Mouse (Mus musculus): ENCODE measurements around the gene Prlh. TPM values are rescaled to one million over a fixed set of nuclear protein-coding genes. Genes with fewer than 3 reads are reported as not detected.

Gene Prlh
- polyA plus RNA-seq, 2 experiments = not detected

- Histone ChIP-seq H3K27me3 (ENCODE audit: control insufficient read depth, insufficient read depth, low read length) (no peaks in the 10 kb centered on the region), H3K36me3 (replicated peaks; ENCODE audit: control insufficient read depth, insufficient read depth, low read depth) (no peaks in the 10 kb centered on the region), H3K4me2 (ENCODE audit: low read depth) (no peak overlapping the region), H3K27ac (no peak overlapping the region), H3K9me3 (ENCODE audit: control insufficient read depth, low read length) (no peaks in the 10 kb centered on the region), H3K9ac (replicated peaks) (no peak overlapping the region), H3K4me1 (replicated peaks; ENCODE audit: control insufficient read depth in 2 of 2, insufficient read depth in 2 of 2, low read length in 1 of 2) (peaks cover 0 to 21% of the 10 kb centered on the region in 2 experiments; a peak in 2 of 4 replicates), H3K4me3 (ENCODE audit: insufficient read depth in 1 of 2, low read depth in 2 of 2, low read length in 2 of 2) (no peak overlapping the region)
- WGBS (ENCODE audit: insufficient replicate concordance) = 15% methylated on average over 9 of the region's 9 CpGs
- ATAC-seq (ENCODE audit: insufficient read depth) (no peak), DNase-seq (ENCODE audit: low read depth in 3 of 3, low spot score in 3 of 3) (no peak)
- TF ChIP-seq CTCF (IDR thresholded peaks at IDR 0.05; ENCODE audit: low read depth) = no peak
- TF ChIP-seq EP300 (IDR thresholded peaks at IDR 0.05; ENCODE audit: low read depth) = no peak
Measured at GRCm38 (mm10) chr1:90949309-90949708, 3.6 kb upstream of the Prlh start.

GRCm38 (mm10) chr1:90951670-90952069 lies 1.2 kb upstream of the Prlh start:
- H3K27ac ChIP-seq = no peak overlapping the region
- no peak overlapping the region for H3K4me2 ChIP-seq (ENCODE audit: low read depth)
- ATAC-seq (ENCODE audit: insufficient read depth) = 0 out of 2 replicates have a peak, but pooled peaks have one; percentile 31
- TF ChIP-seq CTCF (IDR thresholded peaks at IDR 0.05; ENCODE audit: low read depth) = no peak
- TF ChIP-seq EP300 (IDR thresholded peaks at IDR 0.05; ENCODE audit: low read depth) = no peak
- H3K9ac ChIP-seq (replicated peaks) = no peak overlapping the region
- 40% methylated on average over 7 of the region's 7 CpGs for WGBS (ENCODE audit: insufficient replicate concordance)
- no peaks in the 10 kb centered on the region for H3K36me3 ChIP-seq (replicated peaks; ENCODE audit: control insufficient read depth, insufficient read depth, low read depth)
- no peak overlapping the region for H3K4me3 ChIP-seq (ENCODE audit: insufficient read depth in 1 of 2, low read depth in 2 of 2, low read length in 2 of 2)
- no peaks in the 10 kb centered on the region for H3K9me3 ChIP-seq (ENCODE audit: control insufficient read depth, low read length)
- DNase-seq (ENCODE audit: low read depth in 3 of 3, low spot score in 3 of 3) = peak in 1 of 3 experiments; percentile 18
- H3K4me1 ChIP-seq (replicated peaks; ENCODE audit: control insufficient read depth in 2 of 2, insufficient read depth in 2 of 2, low read length in 1 of 2) = peaks cover 0 to 15% of the 10 kb centered on the region in 2 experiments; a peak in 2 of 4 replicates
- no peaks in the 10 kb centered on the region for H3K27me3 ChIP-seq (ENCODE audit: control insufficient read depth, insufficient read depth, low read length)

- H3K9me3 ChIP-seq (ENCODE audit: control insufficient read depth, low read length) = no peaks in the 10 kb centered on the region
- TF ChIP-seq CTCF (IDR thresholded peaks at IDR 0.05; ENCODE audit: low read depth) = no peak
- no peak for TF ChIP-seq EP300 (IDR thresholded peaks at IDR 0.05; ENCODE audit: low read depth)
- no peaks in the 10 kb centered on the region for H3K36me3 ChIP-seq (replicated peaks; ENCODE audit: control insufficient read depth, insufficient read depth, low read depth)
- DNase-seq (ENCODE audit: low read depth in 3 of 3, low spot score in 3 of 3) (no peak), ATAC-seq (ENCODE audit: insufficient read depth) (no peak)
- no peak overlapping the region for H3K9ac ChIP-seq (replicated peaks)
- no peaks in the 10 kb centered on the region for H3K27me3 ChIP-seq (ENCODE audit: control insufficient read depth, insufficient read depth, low read length)
- WGBS (ENCODE audit: insufficient replicate concordance) = 64% methylated on average over 11 of the region's 11 CpGs
- H3K4me2 ChIP-seq (ENCODE audit: low read depth) = no peak overlapping the region
- H3K4me1 ChIP-seq (replicated peaks; ENCODE audit: control insufficient read depth in 2 of 2, insufficient read depth in 2 of 2, low read length in 1 of 2) = peaks cover 0 to 4% of the 10 kb centered on the region in 2 experiments; a peak in 2 of 4 replicates
- no peak overlapping the region for H3K4me3 ChIP-seq (ENCODE audit: insufficient read depth in 1 of 2, low read depth in 2 of 2, low read length in 2 of 2)
- no peak overlapping the region for H3K27ac ChIP-seq
Measured at GRCm38 (mm10) chr1:90953688-90954087, 780 bp downstream of the Prlh start.

- H3K36me3 ChIP-seq (replicated peaks; ENCODE audit: control insufficient read depth, insufficient read depth, low read depth) = no peaks in the 10 kb centered on the region
- H3K9ac ChIP-seq (replicated peaks) = no peak overlapping the region
- no peak overlapping the region for H3K4me2 ChIP-seq (ENCODE audit: low read depth)
- H3K9me3 ChIP-seq (ENCODE audit: control insufficient read depth, low read length) = no peaks in the 10 kb centered on the region
- no peak overlapping the region for H3K27ac ChIP-seq
- no peaks in the 10 kb centered on the region for H3K27me3 ChIP-seq (ENCODE audit: control insufficient read depth, insufficient read depth, low read length)
- TF ChIP-seq EP300 (IDR thresholded peaks at IDR 0.05; ENCODE audit: low read depth) = no peak
- peak; percentile 84 for TF ChIP-seq CTCF (IDR thresholded peaks at IDR 0.05; ENCODE audit: low read depth)
- WGBS (ENCODE audit: insufficient replicate concordance) = 21% methylated on average over 7 of the region's 7 CpGs
- DNase-seq (ENCODE audit: low read depth in 3 of 3, low spot score in 3 of 3) (peak in 1 of 3 experiments; percentile 35), ATAC-seq (ENCODE audit: insufficient read depth) (no peak)
- H3K4me1 ChIP-seq (replicated peaks; ENCODE audit: control insufficient read depth in 2 of 2, insufficient read depth in 2 of 2, low read length in 1 of 2) = no peaks in the 10 kb centered on the region; a peak in 1 of 4 replicates
- no peak overlapping the region for H3K4me3 ChIP-seq (ENCODE audit: insufficient read depth in 1 of 2, low read depth in 2 of 2, low read length in 2 of 2)
Measured at GRCm38 (mm10) chr1:90956245-90957096, 3.6 kb downstream of the Prlh start.

GRCm38 (mm10) chr1:90962526-90962925 lies 9.6 kb downstream of the Prlh start:
- H3K36me3 ChIP-seq (replicated peaks; ENCODE audit: control insufficient read depth, insufficient read depth, low read depth) = no peaks in the 10 kb centered on the region
- H3K27me3 ChIP-seq (ENCODE audit: control insufficient read depth, insufficient read depth, low read length) = no peaks in the 10 kb centered on the region
- H3K4me1 ChIP-seq (replicated peaks; ENCODE audit: control insufficient read depth in 2 of 2, insufficient read depth in 2 of 2, low read length in 1 of 2) = 0 out of 4 replicates have a peak, but pooled peaks cover 0 to 3% of the 10 kb centered on the region in 2 experiments
- H3K4me2 ChIP-seq (ENCODE audit: low read depth) = no peak overlapping the region
- DNase-seq (ENCODE audit: low read depth in 3 of 3, low spot score in 3 of 3) = no peak
- no peak overlapping the region for H3K4me3 ChIP-seq (ENCODE audit: insufficient read depth in 1 of 2, low read depth in 2 of 2, low read length in 2 of 2)
- H3K27ac ChIP-seq = no peak overlapping the region
- 20% methylated on average over 4 of the region's 4 CpGs for WGBS (ENCODE audit: insufficient replicate concordance)
- ATAC-seq (ENCODE audit: insufficient read depth) = no peak
- no peaks in the 10 kb centered on the region for H3K9me3 ChIP-seq (ENCODE audit: control insufficient read depth, low read length)
- H3K9ac ChIP-seq (replicated peaks) = no peak overlapping the region
- TF ChIP-seq EP300 (IDR thresholded peaks at IDR 0.05; ENCODE audit: low read depth) (no peak), CTCF (IDR thresholded peaks at IDR 0.05; ENCODE audit: low read depth) (no peak)
